Mouse (Mus musculus): ENCODE measurements at regions not wholly inside any gene's neighbourhood (a gene's known extent, or its start where the extent isn't known, plus 50 kb on each side); places are given as distances from the start of the nearest gene placed in this dataset.
"Not testable (repeated sequence)": the region's sequence is repeated elsewhere in the genome, so short reads cannot be mapped to it uniquely, and the experiment has no call there.

- DNase-seq, result peak; percentile 6
These were observed 51.4 kb upstream of the Dpt start for GRCm38 (mm10) chr1:164744955-164745608.

GRCm38 (mm10) chr1:164744499-164744898 is 51.9 kb upstream of the Dpt start:
- no peak for DNase-seq

GRCm38 (mm10) chr1:164742897-164743296 is 53.5 kb upstream of the Dpt start:
- DNase-seq, result not testable (repeated sequence)

GRCm38 (mm10) chr1:164735646-164736045 is 60.8 kb upstream of the Dpt start:
- DNase-seq, result no peak

DNA sequence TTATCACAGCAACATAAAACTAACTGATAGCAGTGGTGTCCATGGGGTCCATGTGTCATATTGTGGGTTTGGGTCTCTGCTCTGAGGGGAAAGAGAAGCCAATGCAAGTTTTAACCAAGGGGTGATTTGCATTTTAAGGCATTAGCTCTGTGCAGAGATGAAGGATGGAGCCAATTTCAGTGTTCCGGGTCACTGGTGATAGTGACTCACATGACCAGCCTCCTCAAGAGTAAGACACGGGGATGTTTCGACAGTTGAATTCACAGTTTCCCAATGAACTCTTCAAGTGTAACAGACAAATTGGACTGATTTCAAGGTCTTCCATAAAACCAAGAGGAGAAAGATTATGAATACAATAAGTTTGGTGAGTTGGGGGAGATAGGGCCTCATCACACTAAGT is 62.7 kb upstream of the Dpt start:
- DNase-seq, result no peak

DNA sequence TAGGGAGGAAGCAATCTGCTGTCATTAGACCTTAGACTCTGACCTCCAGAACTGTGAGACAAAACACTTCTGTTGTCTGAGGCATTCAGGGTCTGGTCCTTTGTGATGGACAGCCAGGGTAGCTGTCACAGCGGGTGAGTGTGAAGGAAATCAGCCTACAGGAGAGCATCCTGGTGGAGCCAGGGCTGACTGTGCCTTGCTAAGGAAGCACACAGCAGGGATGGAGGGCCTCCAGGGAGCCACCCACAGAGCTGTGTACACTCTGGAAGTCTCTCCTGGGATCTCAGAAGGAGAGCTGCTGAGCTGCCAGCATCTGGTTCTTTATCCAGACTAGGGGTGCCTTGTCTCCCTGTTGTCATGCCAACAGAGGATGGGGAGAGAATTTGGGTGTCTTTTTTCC is 74.4 kb upstream of the Dpt start:
- no peak for DNase-seq

DNA sequence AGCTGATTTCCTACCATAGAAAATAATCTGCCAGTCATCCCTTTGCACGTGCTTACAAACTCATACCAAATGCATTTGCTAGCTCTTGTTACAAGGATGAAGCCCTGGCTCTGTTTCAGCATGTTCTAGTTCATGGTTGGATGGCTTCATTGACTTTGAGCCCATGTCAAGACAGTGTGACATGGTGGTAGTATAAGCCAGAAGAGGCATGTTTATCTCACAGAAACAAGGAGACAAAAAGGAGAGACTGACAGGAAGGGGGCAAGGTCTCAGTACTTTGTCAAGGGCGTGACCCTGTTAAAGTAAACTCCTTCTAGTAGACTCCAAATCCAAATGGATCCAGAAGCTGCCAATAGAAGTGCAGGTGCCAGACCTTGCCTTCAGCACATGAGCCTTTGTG is 81.5 kb upstream of the Dpt start:
- DNase-seq, result no peak

DNA sequence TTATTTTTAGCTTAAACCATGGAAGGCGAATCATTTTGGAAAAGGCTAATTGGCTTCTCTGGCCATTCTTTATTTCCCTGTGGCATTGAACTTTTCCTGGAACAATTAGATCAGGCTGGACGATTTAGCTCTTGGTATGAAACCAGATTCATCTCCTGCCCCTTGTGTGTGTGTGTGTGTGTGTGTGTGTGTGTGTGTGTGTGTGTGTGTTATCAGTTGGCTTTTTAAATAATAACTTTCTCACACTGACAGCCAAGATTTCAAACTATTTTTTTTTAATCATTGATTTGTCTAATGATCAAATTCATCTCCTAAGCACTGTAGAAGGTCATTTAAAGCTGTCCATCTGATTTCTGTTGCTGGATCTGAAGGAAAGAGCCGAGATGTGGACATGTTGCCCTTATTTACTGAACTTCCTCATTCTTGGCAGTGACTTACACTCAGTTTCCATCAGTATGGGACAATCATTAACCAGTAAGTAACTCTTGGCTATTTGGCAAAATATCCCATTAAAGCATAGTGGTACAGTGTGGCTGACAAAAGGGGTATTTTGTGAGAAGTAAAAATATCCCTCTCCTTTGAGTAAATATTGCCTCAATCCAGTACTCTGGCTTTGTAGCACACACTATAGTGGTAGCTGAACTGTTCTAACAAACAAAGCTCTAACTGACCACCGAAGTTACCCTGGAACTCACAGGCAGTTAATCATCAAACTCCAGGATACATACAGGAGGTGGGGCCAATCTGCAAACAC is 82.5 kb upstream of the Dpt start:
- no peak for DNase-seq

- no peak for DNase-seq
These were observed 83.9 kb upstream of the Dpt start for GRCm38 (mm10) chr1:164712514-164712913.

- DNase-seq, result no peak
These were observed 91.9 kb upstream of the Dpt start for GRCm38 (mm10) chr1:164704397-164705091.

DNA sequence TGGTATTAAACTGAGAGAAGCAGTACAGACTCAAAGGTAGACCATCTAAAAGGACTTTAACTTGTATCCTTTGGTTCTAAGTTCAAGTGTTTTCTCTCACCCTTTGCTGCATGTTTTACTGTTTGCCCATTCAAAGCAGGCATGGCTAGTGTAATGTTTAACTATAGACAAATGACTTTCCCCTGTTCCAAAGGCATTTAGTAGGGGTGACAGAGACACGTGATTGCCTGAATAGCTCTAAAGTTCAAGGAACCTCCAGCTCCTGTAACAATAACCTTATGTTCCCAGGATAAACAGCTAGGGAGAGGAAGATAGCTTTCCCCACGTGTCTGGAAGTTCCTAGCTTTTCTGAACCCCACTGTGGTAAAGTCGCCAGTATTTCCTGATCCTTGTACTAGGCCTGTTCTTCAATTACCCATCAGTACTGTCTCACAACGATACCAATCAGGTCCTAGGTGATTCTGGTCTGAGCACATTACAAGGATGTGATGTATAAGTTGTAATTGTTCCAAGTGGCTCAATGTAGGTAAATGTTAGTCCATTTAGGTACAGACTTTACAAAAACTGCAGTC is 92.8 kb upstream of the Dpt start:
- no peak for DNase-seq

- DNase-seq, result no peak
These were observed 106.4 kb upstream of the Dpt start for GRCm38 (mm10) chr1:164690055-164690454.

GRCm38 (mm10) chr1:164689311-164689710 is 107.1 kb upstream of the Dpt start:
- no peak for DNase-seq

- no peak for DNase-seq
These were observed 112.0 kb upstream of the Dpt start for GRCm38 (mm10) chr1:164684437-164684836.

- no peak for DNase-seq
These were observed 112.7 kb upstream of the Dpt start for GRCm38 (mm10) chr1:164683788-164684187.

DNA sequence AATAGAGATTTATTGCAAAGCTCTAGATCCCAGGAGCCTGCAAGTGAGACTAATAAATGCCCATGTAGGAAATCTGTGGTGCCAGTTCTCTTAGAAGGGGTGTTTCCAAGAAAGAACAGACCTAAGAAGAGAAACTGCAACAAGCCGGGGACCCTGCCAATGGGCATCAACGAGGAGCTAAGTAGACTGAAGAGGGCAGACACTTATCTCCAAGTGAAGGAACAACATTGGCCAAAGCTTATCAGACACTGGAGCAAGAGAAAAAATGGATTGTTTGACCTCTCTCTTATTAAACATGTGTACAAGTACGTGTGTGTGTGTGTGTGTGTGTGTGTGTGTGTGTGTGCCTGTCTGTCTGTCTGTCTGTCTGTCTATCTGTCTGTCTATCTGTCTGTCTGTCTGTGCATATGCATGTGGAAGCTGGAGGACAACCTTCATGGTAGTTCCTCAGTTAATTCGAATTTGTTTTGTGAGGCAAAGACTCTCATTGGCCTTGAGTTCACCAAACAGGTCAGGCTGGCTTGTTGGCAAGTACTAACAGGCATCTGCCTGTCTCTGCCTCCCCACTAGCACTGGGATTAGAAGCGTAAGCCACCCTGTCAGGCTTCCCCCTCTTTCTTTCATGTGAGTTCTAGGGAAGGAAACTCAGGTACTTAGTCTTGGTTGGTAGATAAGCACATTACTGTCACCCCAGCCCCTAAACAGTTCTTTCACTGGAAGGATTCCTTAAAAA is 113.4 kb upstream of the Dpt start:
- no peak for DNase-seq

DNA sequence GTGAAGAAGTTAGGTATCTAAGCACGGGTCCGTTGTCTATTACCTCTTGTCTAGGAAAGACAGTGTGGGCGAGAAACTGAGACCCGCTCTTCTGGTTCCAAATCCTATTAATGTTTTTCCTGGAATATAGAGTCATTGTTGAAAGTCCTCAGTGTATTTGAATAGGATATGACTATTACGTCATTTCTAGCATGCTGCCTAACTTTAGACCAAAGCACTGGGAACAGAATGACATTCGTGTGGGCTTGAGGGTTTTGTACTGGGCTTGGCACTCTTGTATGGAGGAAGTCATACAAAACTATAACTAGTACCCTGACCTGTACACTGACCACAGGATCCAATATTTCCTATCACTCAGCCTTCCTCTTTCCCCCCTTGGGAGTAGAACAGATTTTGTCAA is 114.0 kb upstream of the Dpt start:
- DNase-seq, result no peak

DNA sequence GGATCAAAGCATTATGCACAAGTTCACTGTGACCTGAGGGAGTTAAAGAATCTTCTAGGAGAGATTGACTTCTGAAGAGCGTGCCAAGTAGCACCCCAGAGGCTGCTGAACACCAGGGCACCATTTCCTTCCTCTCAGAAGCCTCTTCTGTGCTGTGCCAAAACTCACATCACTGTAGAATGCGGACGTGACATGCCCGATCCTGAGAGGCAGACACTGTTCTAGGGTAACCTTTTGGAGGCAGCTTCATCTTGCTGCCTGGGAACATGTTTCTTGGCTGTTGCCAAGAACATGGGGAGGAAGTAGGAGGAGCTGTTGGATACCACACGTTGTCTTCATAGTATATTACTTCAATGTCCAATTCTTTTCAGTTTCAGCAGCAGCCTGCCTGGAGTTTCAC is 114.9 kb upstream of the Dpt start:
- no peak for DNase-seq

GRCm38 (mm10) chr1:164678303-164678702 is 118.1 kb upstream of the Dpt start:
- no peak for DNase-seq

GRCm38 (mm10) chr1:164652244-164652643 is 144.2 kb upstream of the Dpt start:
- no peak for DNase-seq

DNA sequence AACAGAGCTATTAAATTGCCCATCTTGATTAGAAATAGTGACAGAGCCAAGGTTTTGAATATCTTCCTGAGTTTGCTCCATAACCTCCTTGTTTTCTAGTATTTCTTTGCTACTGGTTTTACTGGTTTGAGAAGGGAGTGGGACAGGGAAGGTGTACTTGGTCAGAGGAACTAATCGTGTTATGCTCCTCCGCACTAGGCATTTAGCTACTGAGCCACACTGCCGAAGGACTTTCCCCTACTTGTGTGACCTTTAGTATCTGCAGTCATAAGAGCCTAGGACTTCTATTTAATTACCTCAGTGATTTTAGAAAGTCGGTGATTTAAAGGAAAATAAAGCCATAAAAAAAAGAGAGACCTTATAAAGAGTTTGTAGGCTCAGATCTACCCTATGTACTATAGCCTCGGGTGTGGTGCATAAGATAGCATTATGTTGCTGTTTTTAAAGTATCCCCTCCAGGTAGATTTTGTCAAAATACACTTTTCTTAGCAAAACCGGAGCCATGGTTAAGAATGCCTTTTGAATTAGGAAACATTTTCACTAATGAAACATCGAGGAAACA is 158.5 kb upstream of the Dpt start:
- no peak for DNase-seq

DNA sequence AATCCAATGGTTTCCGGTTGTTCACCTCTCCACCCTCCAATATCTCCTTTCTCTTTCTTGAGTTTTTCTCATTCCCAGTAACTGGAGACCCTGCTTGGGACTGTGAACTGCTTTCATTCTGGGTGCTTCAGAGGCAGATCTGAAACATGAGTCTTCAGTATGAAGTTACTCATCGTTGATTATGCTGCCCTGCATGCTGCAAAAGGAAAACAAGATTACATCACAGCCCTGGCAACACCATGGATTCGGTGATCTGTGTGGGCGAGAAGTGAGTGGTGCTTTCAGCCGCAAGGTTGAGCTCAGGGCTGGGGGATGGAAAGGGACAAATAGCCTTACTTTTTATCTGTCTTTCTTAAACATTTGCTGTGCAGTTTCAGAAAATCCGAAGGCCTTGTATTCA is 164.8 kb upstream of the Dpt start:
- no peak for DNase-seq

DNA sequence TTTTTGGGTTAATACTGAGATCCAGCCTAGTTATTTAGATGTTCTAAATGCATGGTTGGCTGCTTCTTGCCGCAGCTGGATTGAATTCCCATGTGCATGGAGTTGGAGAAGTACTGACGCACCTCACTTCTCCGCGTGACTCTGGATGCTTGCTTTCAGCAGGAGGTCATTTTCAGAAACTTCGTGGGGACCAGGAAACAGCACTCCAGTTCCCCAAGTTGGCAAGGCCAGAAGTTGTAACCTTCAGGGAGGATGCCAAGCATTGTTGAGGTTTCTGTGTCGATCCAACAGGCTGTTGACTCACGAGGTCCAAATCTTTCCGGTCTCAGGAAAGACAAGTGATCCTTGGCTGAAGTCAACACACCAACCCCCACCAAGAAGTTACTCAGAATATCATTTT is 167.6 kb upstream of the Dpt start:
- no peak for DNase-seq

Measured in thymus, postnatal 4 days (tissue).